Mouse (Mus musculus) kidney, embryonic 15.5 days (tissue): ENCODE data around the gene Slain1. TPM values are rescaled to one million over a fixed set of nuclear protein-coding genes. Genes with fewer than 3 reads are reported as not detected.

Source experiments
- microRNA-seq: library from miRNA; unstranded; fragments of <30 nt; microRNA quantifications from one replicate; pipeline ENCODE4, GENCODE M21; 2016
- polyA plus RNA-seq: library from polyadenylated mRNA; unstranded; fragments of >200 nt; fragmentation: Nextera tagmentation; extraction: Ambion mirVana; gene quantifications from 2 replicates; pipeline ENCODE4 v1.2.1, GENCODE M21; 2015

The Slain1 gene
- polyA plus RNA-seq, 1 experiment from 2014 or later: 2.9 TPM

Small RNAs within 50 kb of the gene (microRNA-seq; reads per million reads assigned to microRNA genes)
- gene Gm22877: not detected

Other genes with a start within 250 kb of the Slain1 start
- 2.7 and 2.8 TPM in 2 replicates for gene Scel, start 136.9 kb upstream of the Slain1 start, polyA plus RNA-seq
- 47.2 and 48.2 TPM in 2 replicates for gene Ednrb, start 194.2 kb downstream of the Slain1 start, polyA plus RNA-seq